Mouse (Mus musculus) erythroblast, embryonic 14.5 days (primary cell): ENCODE measurements at regions not wholly inside any gene's neighbourhood (a gene's known extent, or its start where the extent isn't known, plus 50 kb on each side); places are given as distances from the start of the nearest gene placed in this dataset.

Experiments
- H3K27me3 ChIP-seq: 2 replicates; pipeline ENCODE4 v1.6.1; 2012; ENCODE audit warnings: inconsistent platforms; ENCODE audit not compliant: control insufficient read depth
- H3K36me3 ChIP-seq: 2 replicates; pipeline ENCODE4 v1.6.1; 2012; ENCODE audit warnings: mild to moderate bottlenecking, inconsistent platforms; ENCODE audit not compliant: control insufficient read depth
- H3K4me1 ChIP-seq: 2 replicates; pipeline ENCODE4 v1.6.1; 2012; ENCODE audit warnings: inconsistent platforms; ENCODE audit not compliant: control insufficient read depth
- H3K4me3 ChIP-seq: replicated peaks from 2 replicates; pipeline ENCODE3; 2012; ENCODE audit warnings: moderate library complexity, mild to moderate bottlenecking, inconsistent platforms
- H3K9me3 ChIP-seq: 2 replicates; pipeline ENCODE4 v1.6.1; 2012; ENCODE audit warnings: low read length, inconsistent platforms, mixed read lengths; ENCODE audit not compliant: control insufficient read depth
- GATA1 ChIP-seq: IDR thresholded peaks from 2 replicates; pipeline ENCODE4 v1.6.1; 2012; ENCODE audit warnings: low read length, inconsistent platforms, mixed read lengths
- TAL1 ChIP-seq: IDR thresholded peaks from 3 replicates; pipeline ENCODE4 v1.6.1; 2012; ENCODE audit warnings: low read length, inconsistent platforms, mixed read lengths

- H3K36me3 ChIP-seq, result no peaks in the 10 kb centered on the region
- H3K4me1 ChIP-seq, result no peaks in the 10 kb centered on the region
- no peak for TF ChIP-seq GATA1
- no peak for TF ChIP-seq TAL1
- no peaks in the 10 kb centered on the region for H3K9me3 ChIP-seq
- no peak overlapping the region for H3K4me3 ChIP-seq
- H3K27me3 ChIP-seq, result no peaks in the 10 kb centered on the region
These were observed 51.4 kb upstream of the Pard3b start for GRCm38 (mm10) chr1:61587251-61587650.
